Mouse (Mus musculus): ENCODE results near the gene Ampd1. TPM values are rescaled to one million over a fixed set of nuclear protein-coding genes. Genes with fewer than 3 reads are reported as not detected.

Gene Ampd1
- total RNA-seq, 4 experiments from 2014 or later, result 1,212 to 1,718 (median 1,419) TPM

DNA sequence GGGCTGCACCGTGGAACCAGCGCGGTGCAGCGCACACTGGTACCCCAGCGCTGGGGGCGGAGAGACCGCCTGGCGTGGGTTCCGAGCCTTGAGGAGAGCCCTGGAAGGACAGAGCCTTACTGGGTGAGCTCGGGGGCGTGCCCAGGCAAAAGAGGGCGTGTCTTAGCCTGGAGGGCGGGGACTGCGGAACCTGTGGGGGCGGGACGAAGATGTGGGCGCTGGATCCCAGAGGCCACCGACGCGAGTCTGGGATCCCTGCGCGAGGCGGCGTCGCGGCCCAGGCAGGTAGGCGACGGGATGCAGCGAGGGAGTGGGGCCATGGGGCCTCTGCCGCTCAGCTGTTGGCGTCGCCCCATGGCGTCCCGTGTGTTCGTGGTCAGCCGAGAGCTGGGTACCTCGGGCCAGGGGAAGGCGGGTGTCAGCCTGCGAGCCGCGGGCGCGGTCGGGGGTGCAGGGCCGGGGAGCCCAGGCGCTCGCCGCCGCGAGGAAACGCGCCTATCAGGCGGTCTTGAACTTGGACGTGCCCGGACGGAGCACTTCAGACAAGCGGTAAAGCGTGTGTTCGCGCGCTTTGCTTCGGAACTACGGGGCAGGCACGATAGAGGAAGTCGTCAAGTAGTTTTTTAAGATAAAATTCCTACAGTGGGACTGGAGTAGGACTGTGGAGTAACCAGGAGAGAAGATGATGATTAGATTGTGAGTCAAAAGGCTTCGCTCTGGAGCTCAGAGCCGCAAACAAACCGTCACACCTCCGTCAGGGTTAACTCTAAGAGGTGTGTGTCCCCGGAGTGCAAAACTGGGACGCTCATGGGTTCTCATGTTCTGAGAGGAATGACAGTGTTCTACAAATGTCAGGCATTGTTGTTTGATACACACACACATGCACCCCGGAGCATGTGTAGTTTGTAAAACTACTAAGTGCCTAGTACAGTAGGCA lies 28.9 kb downstream of the Ampd1 start, which contains the start of gene Dennd2c:
Dennd2c (plus strand) TSS at position 151 of the 937 bp plus-strand sequence.
- peak; percentile 90 to 91 for DNase-seq (ENCODE audit: low spot score in 2 of 2)

DNA sequence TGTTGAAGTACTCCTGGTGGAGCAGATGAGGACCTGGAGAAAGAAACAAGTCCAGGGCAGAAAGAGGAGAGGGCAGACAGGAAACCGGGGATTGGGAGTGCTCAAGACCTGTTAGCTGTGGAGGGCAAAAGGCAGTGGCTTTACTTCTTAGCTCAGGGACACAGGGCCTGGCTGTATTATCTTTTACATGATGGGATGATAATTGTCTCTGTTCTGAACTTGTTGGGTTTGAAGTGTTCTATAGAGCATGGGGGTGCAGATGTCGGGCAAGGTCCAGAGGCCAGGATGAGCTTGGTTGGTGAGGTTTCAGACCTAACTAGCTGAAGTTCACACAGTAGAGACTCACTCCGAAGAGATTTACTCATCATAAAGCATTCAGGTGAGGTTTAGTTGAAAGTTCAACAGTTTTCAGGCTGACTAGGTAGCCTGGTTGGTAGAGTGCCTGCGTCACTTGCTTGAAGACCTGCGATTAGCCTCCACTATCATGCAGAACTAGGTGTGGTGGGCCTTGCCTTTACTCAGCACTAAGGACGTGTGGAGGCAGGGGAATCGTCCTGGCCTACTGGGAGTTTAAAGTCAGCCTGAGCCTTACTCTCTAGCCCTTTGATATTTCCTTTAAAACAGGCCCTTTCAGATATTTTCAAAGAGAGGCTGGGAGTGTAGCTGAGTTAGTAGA lies 33.9 kb downstream of the Ampd1 start:
- DNase-seq (ENCODE audit: low spot score in 2 of 2), result no peak

DNA sequence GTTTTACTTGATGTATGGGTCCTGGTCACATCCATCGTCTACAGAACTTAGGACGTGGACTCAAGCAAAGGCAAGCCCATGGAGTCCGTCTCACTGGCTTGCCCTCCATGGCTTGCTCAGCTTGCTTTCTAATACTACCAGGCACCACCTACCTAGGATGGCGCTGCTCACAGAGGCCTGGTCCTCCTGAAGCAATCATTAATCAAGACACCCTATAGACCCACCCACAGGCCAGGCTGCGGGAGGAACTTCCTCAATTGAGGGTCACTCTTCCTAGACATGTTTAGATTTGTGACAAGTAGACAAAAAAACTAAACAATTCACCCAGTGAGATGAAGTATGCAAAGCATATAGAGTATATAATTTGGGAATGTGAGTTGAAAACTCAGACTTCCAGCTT lies 38.4 kb downstream of the Ampd1 start:
- no peak for DNase-seq (ENCODE audit: low spot score in 2 of 2)

DNA sequence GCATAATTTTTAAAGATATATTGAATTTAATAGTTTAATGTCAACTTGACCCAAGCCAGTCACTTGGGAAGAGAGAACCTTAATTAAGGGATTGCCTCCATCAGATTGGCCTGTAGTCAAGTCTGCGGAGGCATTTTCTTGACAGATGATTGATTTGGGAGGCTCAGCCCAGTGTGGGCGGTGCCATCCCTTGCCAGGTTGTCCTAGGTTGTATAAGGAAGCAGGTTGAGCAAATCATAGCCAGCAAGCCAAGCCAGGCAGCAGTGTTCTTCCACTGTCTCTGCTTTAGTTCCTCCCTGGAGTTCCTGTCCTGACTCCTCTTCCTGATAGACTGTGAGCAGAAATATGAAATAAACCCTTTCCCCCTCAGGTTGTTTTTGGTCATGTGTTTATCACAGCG lies 49.8 kb downstream of the Ampd1 start:
- no peak for DNase-seq (ENCODE audit: low spot score in 2 of 2)

DNA sequence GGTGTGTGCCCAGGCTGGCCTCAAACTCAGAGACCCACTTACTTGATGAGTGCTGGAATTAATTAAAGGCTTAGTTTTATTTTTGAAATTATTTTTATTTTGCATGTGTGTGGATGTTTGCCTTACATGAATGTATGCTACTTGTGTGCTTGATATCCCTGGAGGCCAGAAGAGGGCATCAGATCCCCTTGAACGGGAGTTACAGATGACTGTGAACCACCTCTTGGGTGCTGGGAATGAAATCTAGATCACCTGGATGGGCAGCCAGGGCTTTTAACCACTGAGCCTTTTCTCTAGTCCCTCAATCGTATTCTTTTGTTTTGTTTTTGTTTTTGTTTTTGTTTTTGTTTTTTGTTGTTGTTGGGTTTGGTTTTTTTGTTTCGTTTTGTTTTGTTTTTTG lies 52.3 kb downstream of the Ampd1 start:
- no peak for DNase-seq (ENCODE audit: low spot score in 2 of 2)

DNA sequence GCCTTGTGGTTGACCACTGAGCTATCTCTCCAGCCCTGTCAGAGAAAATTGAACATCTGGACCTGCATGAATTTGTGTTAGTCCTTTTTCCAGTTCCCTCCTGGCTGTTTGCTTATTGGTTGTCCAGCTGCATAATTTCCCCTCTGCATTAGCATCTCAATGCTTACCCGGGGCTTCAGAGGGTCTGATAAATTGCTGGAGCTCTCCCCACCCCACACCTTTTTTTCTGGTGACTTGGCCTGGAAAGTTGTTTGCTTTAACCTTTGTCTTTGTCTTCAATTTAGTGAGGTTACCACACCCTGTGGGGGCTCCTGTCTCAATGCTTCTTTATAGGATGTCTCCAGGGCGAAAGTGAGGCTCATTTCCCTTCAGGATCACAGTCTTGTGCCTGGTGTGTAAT lies 53.4 kb downstream of the Ampd1 start:
- no peak for DNase-seq (ENCODE audit: low spot score in 2 of 2)

DNA sequence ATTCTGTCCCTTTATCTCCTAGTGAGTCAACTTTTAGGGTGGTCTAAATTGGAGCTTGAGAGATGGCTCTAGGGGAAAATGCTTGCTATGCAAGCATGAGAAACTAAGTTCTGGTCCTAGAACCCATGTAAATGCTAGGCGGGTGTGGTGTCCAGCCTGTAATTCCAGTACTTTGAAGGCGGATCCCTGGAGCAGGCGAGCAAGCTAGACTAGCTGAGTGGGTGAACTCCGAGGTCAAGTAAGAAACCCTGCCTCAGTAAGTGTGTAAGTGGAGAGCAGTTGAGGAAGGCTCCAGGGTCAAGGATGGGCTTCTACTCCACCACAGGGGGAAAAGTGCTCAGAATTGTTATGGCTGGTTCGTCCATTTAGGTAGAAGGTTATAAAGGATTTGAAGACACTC lies 53.9 kb downstream of the Ampd1 start:
- no peak for DNase-seq (ENCODE audit: low spot score in 2 of 2)

DNA sequence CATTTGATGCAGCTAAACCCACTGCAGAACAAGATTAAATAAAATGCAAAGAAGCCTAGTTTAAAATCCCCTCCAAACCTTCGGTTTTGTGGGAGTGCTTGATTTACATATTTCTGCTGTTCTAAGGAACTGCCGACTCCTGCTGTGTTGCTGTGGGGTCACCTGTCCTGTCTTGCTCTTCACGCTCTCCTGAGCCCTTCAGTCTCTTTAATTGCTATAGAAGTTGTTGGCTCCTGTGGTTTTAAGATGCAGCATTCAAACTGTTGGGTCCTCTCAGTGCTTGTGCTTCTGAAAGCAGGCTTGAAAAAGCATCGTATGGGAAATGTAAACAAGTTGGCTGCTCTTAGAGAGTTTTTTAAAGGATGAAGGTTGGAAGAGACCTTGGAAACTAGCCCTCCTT lies 54.4 kb downstream of the Ampd1 start:
- DNase-seq (ENCODE audit: low spot score in 2 of 2), result no peak

DNA sequence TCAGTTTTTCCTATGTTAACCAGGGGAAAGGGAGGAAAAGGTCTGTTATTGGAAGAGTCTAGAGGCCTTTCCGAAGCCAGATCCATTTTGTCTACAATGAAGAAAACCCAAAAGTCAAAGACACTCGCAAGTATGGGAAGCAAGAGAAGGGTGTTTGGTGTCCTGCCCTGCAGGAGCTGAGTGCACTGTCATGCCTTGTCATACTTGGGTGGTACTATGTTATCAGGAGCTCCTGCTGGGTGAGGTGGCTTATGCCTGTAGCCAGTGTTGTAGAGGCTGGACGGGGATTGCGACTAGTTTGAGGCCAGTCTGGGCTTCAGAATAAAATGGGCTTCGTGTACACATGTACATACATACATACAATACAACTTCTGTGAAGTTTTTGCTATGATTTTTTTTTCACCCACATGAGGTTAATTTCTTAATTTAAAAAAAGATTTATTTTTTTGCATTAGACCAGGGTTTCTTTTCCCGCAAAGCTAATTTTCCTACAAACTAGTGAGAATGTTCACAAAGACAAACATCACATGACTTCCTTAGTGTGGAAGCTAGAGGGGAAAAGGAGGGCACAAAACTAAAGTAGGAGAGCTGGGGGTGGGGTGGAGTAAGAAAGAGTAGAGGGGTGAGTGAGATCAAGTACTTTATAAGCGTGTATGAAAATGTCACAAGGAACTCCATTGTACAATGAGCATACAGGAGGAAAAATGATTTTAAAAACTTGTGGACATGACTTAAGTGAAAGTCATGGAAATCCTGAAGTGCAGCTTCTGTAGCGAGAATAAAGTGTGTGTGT lies 55.7 kb downstream of the Ampd1 start:
- DNase-seq (ENCODE audit: low spot score in 2 of 2), result no peak

DNA sequence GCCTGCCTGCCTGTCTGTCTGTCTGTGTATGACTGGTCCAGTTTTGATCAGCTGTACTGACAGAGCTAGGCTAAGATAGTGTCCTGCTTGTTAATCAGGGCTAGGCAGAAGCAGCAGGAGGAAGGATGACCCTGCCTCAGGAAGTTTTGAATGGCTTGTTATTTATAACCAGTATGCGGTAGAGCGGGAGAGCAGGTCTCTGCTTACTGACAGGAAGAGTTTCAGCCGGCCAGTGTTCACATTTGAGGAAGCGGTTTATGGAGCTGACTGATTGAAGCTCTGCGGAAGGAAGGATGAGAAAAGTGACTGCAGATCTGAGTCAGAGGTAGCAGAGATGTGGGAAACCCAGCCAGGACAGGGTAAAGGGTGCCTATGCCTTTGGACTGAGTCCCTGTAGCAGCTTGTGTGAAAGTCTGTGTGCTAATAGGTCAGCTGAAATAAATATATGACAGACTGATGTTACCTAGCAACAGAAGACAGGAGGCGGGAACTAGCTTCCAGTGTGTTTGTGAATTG lies 56.5 kb downstream of the Ampd1 start:
- DNase-seq (ENCODE audit: low spot score in 2 of 2), result no peak

DNA sequence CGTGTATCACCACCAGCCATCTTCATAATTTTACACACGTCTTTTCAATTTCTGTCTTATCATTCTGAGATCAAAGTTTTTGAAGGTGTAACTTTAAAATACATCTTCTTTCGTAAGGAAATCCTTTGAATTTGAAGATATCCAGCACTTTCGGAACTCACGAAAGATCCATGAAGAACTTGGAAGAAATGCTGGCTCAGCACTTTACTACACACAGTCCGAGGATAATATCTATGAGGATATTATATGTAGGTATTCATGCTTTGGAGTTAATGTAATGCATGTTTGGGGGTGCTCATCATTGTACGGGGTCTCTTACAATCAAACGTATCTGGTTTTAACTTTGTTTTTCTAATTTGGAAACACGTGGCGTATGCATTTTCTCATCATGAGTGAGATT lies 59.3 kb downstream of the Ampd1 start:
- DNase-seq (ENCODE audit: low spot score in 2 of 2), result no peak

DNA sequence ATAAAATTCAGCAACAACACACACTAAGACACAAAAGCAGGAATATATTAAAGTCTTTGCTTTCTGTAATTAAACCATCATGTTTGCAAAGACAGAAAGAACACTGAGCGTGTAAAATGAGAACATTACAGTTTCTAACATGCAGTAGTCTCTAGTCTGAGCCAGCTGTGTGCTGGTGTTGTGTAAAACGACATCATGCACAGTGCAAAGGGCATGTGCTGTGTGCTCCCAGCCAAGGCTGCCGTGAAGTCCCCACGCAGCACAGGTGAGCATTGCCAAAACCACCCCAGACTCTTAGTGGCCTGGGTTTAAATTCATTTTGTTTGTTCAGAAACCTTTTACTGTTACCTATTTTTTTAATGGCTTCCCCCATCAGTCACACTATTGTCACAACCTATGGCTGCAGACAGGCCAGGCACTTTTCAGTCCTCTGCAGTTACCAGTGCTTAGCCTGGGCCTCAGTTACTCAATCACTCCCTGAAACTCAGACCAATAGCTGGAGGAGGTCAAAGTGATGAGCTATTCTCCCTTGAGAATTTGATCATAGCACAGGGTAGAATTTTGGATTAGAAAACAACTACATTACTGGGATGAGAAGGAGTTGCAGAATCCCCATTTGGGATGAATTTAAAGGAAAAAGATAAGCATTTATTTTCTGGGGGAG lies 62.7 kb downstream of the Ampd1 start:
- no peak for DNase-seq (ENCODE audit: low spot score in 2 of 2)

DNA sequence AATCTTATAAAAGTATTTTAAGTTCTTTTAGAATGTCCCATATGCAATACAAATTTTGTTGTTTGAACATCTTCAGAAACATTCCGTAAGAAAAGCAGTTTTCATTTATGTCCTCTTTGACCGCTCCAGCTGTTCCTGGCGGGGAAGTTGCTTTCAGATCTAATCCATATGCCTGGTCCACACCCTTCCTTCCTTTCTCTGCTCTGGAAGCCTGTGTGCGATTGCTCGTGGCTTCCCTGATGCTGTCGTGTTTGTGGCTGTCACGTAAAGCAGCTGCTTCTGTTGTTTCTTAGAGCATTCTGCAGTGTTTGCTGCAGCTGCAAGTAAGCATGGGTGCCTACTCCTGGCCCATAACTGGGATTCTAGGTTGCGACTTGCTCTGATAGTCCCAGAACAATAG lies 65.2 kb downstream of the Ampd1 start:
- DNase-seq (ENCODE audit: low spot score in 2 of 2), result no peak

DNA sequence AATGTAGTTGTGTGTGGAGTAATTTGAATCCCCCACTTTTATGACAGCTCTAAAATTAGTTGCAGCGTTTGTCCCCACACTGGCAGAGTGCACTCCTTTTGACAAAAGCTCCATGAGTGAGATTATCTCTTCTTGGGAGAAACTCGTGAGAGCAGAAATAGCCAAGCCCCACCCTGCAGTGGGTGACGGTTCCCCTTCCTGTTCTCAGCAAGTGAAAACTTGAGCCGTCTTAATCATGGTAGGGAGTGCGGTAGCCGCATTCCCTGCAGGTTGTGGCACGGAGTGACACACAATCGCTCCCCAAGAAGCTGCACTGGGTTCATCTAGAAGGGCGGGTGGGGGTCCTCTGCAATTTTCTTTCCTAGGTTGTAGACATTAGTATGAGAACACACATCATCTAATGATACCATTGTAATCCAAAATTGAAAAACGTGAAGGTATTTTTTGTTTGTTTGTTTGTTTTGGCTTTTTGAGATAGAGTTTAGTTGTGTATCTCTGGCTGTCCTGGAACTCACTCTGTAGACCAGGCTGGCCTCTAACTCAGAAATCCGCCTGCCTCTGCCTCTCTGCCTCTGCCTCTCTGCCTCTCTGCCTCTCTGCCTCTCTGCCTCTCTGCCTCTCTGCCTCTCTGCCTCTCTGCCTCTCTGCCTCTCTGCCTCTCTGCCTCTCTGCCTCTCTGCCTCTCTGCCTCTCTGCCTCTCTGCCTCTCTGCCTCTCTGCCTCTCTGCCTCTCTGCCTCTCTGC lies 66.5 kb downstream of the Ampd1 start:
- peak; percentile 7 to 14 for DNase-seq (ENCODE audit: low spot score in 2 of 2)

DNA sequence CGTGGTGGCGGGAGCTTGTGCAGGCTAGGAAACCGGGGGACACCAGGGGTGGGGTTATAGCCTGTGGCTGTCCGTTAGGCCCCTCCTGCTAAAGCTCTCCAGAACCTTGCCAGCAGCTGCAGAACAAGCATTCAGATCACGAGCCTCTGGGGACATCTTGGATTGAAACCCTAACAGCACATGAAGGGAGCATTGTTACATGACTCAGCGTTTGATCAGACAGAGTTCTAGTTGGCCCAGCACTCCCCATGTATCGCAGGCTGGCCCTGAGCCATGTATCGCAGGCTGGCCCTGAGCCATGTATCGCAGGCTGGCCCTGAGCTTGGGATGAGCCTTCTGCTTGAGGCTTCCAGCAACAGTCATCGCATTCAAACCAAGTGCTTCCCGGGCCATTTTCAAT lies 67.5 kb downstream of the Ampd1 start:
- peak; percentile 11 to 17 for DNase-seq (ENCODE audit: low spot score in 2 of 2)

DNA sequence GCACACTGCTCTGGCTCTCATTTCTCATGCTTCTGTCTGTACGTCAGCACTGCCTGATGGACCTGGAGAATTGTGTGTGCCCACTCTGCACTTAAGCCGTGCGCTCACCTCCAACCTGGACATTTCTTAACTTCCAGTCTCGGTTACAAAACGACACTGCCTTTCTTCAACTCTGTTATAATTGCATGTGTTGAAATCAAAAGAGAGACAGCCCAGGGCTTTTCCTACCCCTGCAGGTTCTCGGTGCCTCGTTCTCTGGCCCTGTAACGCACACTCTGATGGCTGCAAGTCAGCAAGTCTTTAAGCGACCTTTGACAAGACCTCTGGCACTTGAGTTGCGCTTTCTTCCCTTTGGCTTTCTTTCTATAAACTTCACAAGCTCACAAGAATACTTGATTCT lies 68.6 kb downstream of the Ampd1 start:
- no peak for DNase-seq (ENCODE audit: low spot score in 2 of 2)

DNA sequence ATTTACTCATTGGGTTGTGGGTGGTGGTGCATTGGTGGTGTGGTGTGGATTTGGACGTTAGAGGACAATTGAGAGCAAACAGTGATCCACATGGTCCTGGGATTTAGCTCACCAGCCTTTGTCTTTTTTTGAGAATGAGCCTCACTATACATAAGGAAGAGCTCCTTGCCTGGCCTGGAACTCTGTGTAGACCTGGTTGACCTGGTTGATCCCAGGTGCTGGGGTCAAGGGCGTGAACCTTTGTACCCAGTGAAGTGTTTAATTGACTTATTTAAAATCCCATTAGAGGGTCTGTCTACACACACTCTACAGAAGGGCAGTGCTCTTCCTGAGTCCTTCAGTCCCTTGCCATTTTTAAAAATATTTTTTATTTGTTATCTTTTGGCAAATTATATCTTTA lies 71.5 kb downstream of the Ampd1 start:
- no peak for DNase-seq (ENCODE audit: low spot score in 2 of 2)

DNA sequence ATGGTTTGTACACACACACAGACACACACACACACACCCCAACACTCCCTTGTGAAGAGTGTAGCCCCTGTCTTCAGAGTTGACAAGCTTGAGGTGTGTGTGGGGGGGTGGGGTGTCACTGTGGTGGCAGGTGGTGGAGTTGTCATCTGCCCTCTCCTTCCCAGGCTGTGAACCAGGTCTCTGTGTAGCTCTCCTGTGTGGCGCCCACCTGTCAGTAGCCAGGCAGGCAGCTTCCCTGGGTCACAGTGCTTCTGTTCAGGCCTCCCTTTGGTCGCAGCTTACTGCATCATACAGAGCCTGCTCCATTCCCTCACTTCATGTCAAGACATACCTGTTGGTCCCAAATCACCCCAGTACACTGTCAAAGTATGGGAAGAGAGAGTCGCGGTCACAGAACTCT lies 72.0 kb downstream of the Ampd1 start:
- no peak for DNase-seq (ENCODE audit: low spot score in 2 of 2)

DNA sequence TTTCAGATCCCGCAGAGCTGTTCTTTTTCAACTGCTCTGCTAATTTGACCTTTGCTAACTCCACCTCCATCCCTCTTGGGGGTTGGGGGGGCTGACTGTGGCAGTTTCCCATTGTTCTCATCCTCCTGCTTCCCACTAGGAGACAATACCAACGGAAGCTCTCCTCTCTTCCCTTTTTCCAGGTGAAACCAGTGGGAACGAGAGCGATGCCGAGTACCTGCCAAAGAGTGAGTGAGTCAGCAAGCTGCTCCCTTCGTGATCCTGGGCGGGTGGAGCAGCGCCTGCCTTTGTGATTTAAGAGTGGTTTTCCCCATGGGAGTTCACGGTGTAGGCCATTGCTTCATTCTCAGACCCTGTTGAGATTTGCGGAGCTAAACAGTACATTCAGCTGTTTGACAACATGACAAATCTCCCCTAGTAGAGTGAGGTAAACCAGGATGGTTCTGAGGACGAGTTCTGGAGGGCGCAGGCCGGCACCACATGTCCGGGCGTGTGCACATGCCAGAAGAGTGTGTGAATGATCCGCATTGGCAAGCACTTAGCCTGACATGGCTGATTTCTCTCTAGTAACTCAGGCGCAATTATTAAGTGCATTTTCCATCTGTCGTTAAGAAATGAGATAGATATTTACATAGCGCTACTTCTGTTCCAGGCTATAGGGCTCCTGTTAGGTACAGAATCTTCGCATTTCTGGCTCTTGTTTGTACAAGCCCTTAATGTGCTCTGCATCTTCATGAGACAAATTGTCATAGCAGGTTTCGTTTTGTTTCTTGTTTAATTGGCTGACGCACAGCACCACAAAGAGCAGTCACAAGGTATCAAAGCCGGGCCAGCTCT lies 72.7 kb downstream of the Ampd1 start:
- DNase-seq (ENCODE audit: low spot score in 2 of 2), result no peak

DNA sequence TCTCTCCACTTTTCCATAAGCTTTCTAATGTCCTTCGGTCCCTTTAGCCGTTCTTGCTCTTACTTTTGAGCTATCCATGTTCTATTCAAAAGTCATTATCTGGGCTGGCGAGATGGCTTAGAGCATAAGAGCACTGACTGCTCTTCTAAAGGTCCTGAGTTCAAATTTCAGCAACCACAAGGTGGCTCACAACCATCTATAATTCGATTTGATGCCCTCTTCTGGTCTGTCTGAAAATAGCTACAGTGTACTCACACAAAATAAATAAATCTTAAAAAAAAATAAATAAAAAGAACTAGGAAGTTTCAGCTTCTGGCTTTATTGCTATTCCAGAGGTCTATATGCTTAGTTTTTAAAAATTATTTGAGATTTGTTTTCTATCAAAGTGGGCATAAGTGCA lies 74.0 kb downstream of the Ampd1 start:
- no peak for DNase-seq (ENCODE audit: low spot score in 2 of 2)

Measured in gastrocnemius, adult 8-10 months (tissue).